Mouse (Mus musculus): Measurements from ENCODE around the gene Ttll12.

DNA sequence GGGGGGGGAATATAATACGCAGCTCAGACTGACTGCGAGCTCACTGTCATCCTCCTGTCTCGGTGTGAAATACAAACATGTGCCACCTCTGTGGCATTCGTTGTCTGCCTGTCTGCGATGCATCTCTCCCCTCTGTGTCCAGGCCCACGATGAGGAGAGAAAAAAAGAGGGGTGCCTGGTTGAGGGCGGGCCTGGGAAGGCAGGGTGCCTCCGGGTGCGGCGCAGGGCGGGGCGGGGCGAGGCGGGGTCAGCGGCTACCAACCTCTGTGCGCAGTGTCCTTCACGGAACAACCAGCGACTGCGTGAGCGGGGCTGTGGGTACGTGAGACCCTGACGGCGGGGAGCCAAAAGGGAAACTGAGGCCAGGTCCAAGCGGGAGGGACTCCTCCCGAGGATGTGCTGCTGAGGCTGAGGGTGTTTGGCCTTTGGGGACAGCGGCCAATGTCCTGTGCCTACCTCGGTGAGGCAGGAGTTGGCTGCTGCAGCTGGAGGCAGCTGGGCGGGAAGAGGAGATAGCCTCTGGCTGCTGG lies 31.6 kb downstream of the Ttll12 start, which contains the start of the genes Tspo and Mcat:
- TF ChIP-seq MYC (IDR thresholded peaks at IDR 0.05; ENCODE audit: low read depth, low read length) = peak; percentile 21
- no peak for TF ChIP-seq CTCF (IDR thresholded peaks at IDR 0.05 in 2 of 3, conservative IDR thresholded peaks at IDR 0.05 in 1 of 3; ENCODE audit: control insufficient read depth in 1 of 3, insufficient read depth in 1 of 3, low read depth in 2 of 3, low read length in 3 of 3, poor library complexity in 1 of 3, severe bottlenecking in 1 of 3)
- no peak for TF ChIP-seq RAD21 (IDR thresholded peaks at IDR 0.05; ENCODE audit: low read depth, low read length)
- no peak for TF ChIP-seq CHD2 (IDR thresholded peaks at IDR 0.05; ENCODE audit: low read length)
- TF ChIP-seq MAX (IDR thresholded peaks at IDR 0.05; ENCODE audit: low read length) = no peak
